Comparison of ENCODE assay signal across 9 mouse cellular contexts in genomic region chr2:180271804-180272395, GRCm38 (mm10). TPM values are rescaled to one million over a fixed set of nuclear protein-coding genes. Genes with fewer than 3 reads are reported as not detected.
A peak's percentile ranks its signal among the peaks of the same experiment; 100 is the strongest.
DNase-seq lines count a peak whose midpoint lies in the region; ATAC-seq and TF ChIP-seq lines count a peak whose summit lies in the region.
"Had no signal": no experiment of that assay in that cellular context is flagged by ENCODE, and none has a peak within 500 bp of the region (broad histone marks: within the 10 kb centered on the region; RNA-seq: fewer than 3 reads in every experiment).

No protein-coding gene starts in this region.

- H3K4me1 ChIP-seq in lung, embryonic 14.5 days (ENCODE audit: insufficient read depth) = peaks cover 12% of the 10 kb centered on the region
- H3K4me1 ChIP-seq in forebrain, embryonic 14.5 days (ENCODE audit: control insufficient read depth, insufficient read depth, low read length) = peaks cover 12% of the 10 kb centered on the region
- peaks cover 24% of the 10 kb centered on the region for H3K4me1 ChIP-seq in limb, embryonic 12.5 days (replicated peaks)
- peaks cover 20% of the 10 kb centered on the region; the same call in 1 of the 2 replicates for H3K4me1 ChIP-seq in stomach, embryonic 14.5 days (ENCODE audit: control insufficient read depth, insufficient read depth, low read length)

- H3K36me3 ChIP-seq in lung, embryonic 14.5 days (ENCODE audit: insufficient read depth) = peaks cover 25% of the 10 kb centered on the region
- H3K36me3 ChIP-seq in forebrain, embryonic 14.5 days (ENCODE audit: control insufficient read depth, insufficient read depth, low read length) = peaks cover 14% of the 10 kb centered on the region
- H3K36me3 ChIP-seq in limb, embryonic 12.5 days = peaks cover 31% of the 10 kb centered on the region
- no peaks in the 10 kb centered on the region; the same call in 1 of the 2 replicates for H3K36me3 ChIP-seq in stomach, embryonic 14.5 days (ENCODE audit: control insufficient read depth, insufficient read depth, low read length)

- H3K9me3 ChIP-seq in lung, embryonic 14.5 days (ENCODE audit: low read depth, low read length) = no peaks in the 10 kb centered on the region
- H3K9me3 ChIP-seq in forebrain, embryonic 14.5 days (replicated peaks; ENCODE audit: control insufficient read depth, low read length) = no peaks in the 10 kb centered on the region
- no peaks in the 10 kb centered on the region for H3K9me3 ChIP-seq in limb, embryonic 12.5 days
- no peaks in the 10 kb centered on the region for H3K9me3 ChIP-seq in stomach, embryonic 14.5 days (ENCODE audit: control insufficient read depth, low read depth, low read length)

- ATAC-seq in lung, embryonic 14.5 days (ENCODE audit: insufficient read depth) = no peak
- no peak for ATAC-seq in forebrain, embryonic 14.5 days
- no peak for ATAC-seq in limb, embryonic 12.5 days (ENCODE audit: insufficient number of reproducible peaks, insufficient read depth, low FRiP score, low TSS enrichment, low read depth)
- ATAC-seq in stomach, embryonic 14.5 days (ENCODE audit: insufficient number of reproducible peaks, insufficient read depth, low FRiP score, low read depth) = no peak

- TF ChIP-seq CTCF in lung, embryonic 14.5 days (IDR thresholded peaks at IDR 0.05; ENCODE audit: low read depth) = no peak

- DNase-seq in lung, embryonic 14.5 days = peak; percentile 0
- DNase-seq in lung, postnatal 10 days = no peak
- DNase-seq in forebrain, embryonic 14.5 days (ENCODE audit: low spot score) = no peak
- DNase-seq in right cerebral cortex, adult 18-20 months = no peak
- DNase-seq in yolk sac, embryonic 10.5 days (ENCODE audit: low spot score) = no peak
- DNase-seq: adrenal gland, postnatal 10 days; gastrocnemius, postnatal 36 days had no signal

- no peak overlapping the region for H3K27ac ChIP-seq in lung, embryonic 14.5 days (ENCODE audit: low read depth)
- H3K27ac ChIP-seq in forebrain, embryonic 14.5 days (ENCODE audit: low read depth, low read length) = no peak overlapping the region
- H3K27ac ChIP-seq in limb, embryonic 12.5 days = no peak overlapping the region
- no peak overlapping the region for H3K27ac ChIP-seq in stomach, embryonic 14.5 days (ENCODE audit: low read length)

- peak overlapping the region; percentile 87 for H3K9ac ChIP-seq in lung, embryonic 14.5 days
- peak overlapping the region; percentile 93 for H3K9ac ChIP-seq in forebrain, embryonic 14.5 days (ENCODE audit: low read length)
- H3K9ac ChIP-seq in limb, embryonic 12.5 days (replicated peaks) = peak overlapping the region; percentile 93
- no peak overlapping the region; the same call in 1 of the 2 replicates for H3K9ac ChIP-seq in stomach, embryonic 14.5 days (replicated peaks; ENCODE audit: low read depth, low read length)

- WGBS in lung, embryonic 14.5 days = 64% methylated on average over 5 of the region's 5 CpGs
- WGBS in forebrain, embryonic 14.5 days = 70% methylated on average over 5 of the region's 5 CpGs
- 69% methylated on average over 5 of the region's 5 CpGs for WGBS in limb, embryonic 12.5 days
- 69% methylated on average over 5 of the region's 5 CpGs for WGBS in stomach, embryonic 14.5 days

- H3K4me3 ChIP-seq in lung, embryonic 14.5 days (ENCODE audit: low read depth, low read length) = peak overlapping the region; percentile 85
- H3K4me3 ChIP-seq in forebrain, embryonic 14.5 days (ENCODE audit: low read depth, low read length) = peak overlapping the region; percentile 81; the same call in 1 of the 2 replicates
- H3K4me3 ChIP-seq in limb, embryonic 12.5 days (replicated peaks) = peak overlapping the region; percentile 95
- H3K4me3 ChIP-seq in stomach, embryonic 14.5 days (ENCODE audit: low read depth, low read length) = peak overlapping the region; percentile 84; the same call in 1 of the 2 replicates

- peak overlapping the region; percentile 96 for H3K4me2 ChIP-seq in lung, embryonic 14.5 days
- H3K4me2 ChIP-seq in forebrain, embryonic 14.5 days (ENCODE audit: low read length) = peak overlapping the region; percentile 97
- H3K4me2 ChIP-seq in limb, embryonic 12.5 days = peak overlapping the region; percentile 93
- H3K4me2 ChIP-seq in stomach, embryonic 14.5 days (replicated peaks; ENCODE audit: low read depth, low read length) = peak overlapping the region; percentile 95

- no peaks in the 10 kb centered on the region for H3K27me3 ChIP-seq in lung, embryonic 14.5 days (ENCODE audit: insufficient read depth, low read length)
- H3K27me3 ChIP-seq in forebrain, embryonic 14.5 days (replicated peaks; ENCODE audit: control insufficient read depth, insufficient read depth, low read length) = no peaks in the 10 kb centered on the region
- peaks cover 15% of the 10 kb centered on the region; the same call in 1 of the 2 replicates for H3K27me3 ChIP-seq in limb, embryonic 12.5 days
- no peaks in the 10 kb centered on the region for H3K27me3 ChIP-seq in stomach, embryonic 14.5 days (ENCODE audit: control insufficient read depth, insufficient read depth, low read length)

RNA-seq across cellular contexts. Expression of gene Cables2, which starts 1.4 kb away (rescaled TPM):
- polyA plus RNA-seq in lung, embryonic 14.5 days (2014; fragmentation: Nextera tagmentation; extraction: Ambion mirVana) = 24.0 and 25.6 TPM in 2 replicates
- 14.5 and 15.0 TPM in 2 replicates for polyA plus RNA-seq in forebrain, embryonic 14.5 days (2014; fragmentation: Nextera tagmentation; extraction: Ambion mirVana)
- polyA plus RNA-seq in limb, embryonic 12.5 days (2016; fragmentation: Nextera tagmentation; extraction: Ambion mirVana) = 20.7 and 23.7 TPM in 2 replicates
- polyA plus RNA-seq in stomach, embryonic 14.5 days (2014; fragmentation: Nextera tagmentation; extraction: Ambion mirVana) = 15.5 and 20.4 TPM in 2 replicates

RNA-seq across cellular contexts. Expression of gene Rps21, which starts 14.7 kb away (rescaled TPM):
- 630 and 724 TPM in 2 replicates for polyA plus RNA-seq in lung, embryonic 14.5 days (2014; fragmentation: Nextera tagmentation; extraction: Ambion mirVana)
- 376 and 523 TPM in 2 replicates for polyA plus RNA-seq in forebrain, embryonic 14.5 days (2014; fragmentation: Nextera tagmentation; extraction: Ambion mirVana)
- 608 and 631 TPM in 2 replicates for polyA plus RNA-seq in limb, embryonic 12.5 days (2016; fragmentation: Nextera tagmentation; extraction: Ambion mirVana)
- 734 and 745 TPM in 2 replicates for polyA plus RNA-seq in stomach, embryonic 14.5 days (2014; fragmentation: Nextera tagmentation; extraction: Ambion mirVana)

RNA-seq across cellular contexts. Expression of gene Rbbp8nl, which starts 17.8 kb away (rescaled TPM):
- polyA plus RNA-seq in lung, embryonic 14.5 days (2014; fragmentation: Nextera tagmentation; extraction: Ambion mirVana) = 1.9 and 2.3 TPM in 2 replicates
- not detected in 2 replicates for polyA plus RNA-seq in forebrain, embryonic 14.5 days (2014; fragmentation: Nextera tagmentation; extraction: Ambion mirVana)
- 0.52 and 0.56 TPM in 2 replicates for polyA plus RNA-seq in limb, embryonic 12.5 days (2016; fragmentation: Nextera tagmentation; extraction: Ambion mirVana)
- polyA plus RNA-seq in stomach, embryonic 14.5 days (2014; fragmentation: Nextera tagmentation; extraction: Ambion mirVana) = 3.1 TPM in 2 replicates

RNA-seq across cellular contexts. Expression of gene Lama5, which starts 46.2 kb away (rescaled TPM):
- polyA plus RNA-seq in lung, embryonic 14.5 days (2014; fragmentation: Nextera tagmentation; extraction: Ambion mirVana) = 95.0 and 95.1 TPM in 2 replicates
- polyA plus RNA-seq in forebrain, embryonic 14.5 days (2014; fragmentation: Nextera tagmentation; extraction: Ambion mirVana) = 2.7 and 3.5 TPM in 2 replicates
- 20.9 and 22.3 TPM in 2 replicates for polyA plus RNA-seq in limb, embryonic 12.5 days (2016; fragmentation: Nextera tagmentation; extraction: Ambion mirVana)
- polyA plus RNA-seq in stomach, embryonic 14.5 days (2014; fragmentation: Nextera tagmentation; extraction: Ambion mirVana) = 64.0 and 70.9 TPM in 2 replicates
